Mouse (Mus musculus) heart, embryonic 12.5 days (tissue): Measurements from ENCODE around the gene Nkx2-5. TPM values are rescaled to one million over a fixed set of nuclear protein-coding genes. Genes with fewer than 3 reads are reported as not detected.

Experiments
- ATAC-seq: fragments of 200-750 bp; cut with Nextera tagmentation; 2 replicates; pipeline ENCODE4 v1.8.0; 2017; ENCODE audit warnings: moderate TSS enrichment, moderate library complexity; ENCODE audit not compliant: insufficient number of reproducible peaks, low FRiP score
- H3K27ac ChIP-seq: fragments of 300-500 bp; sonication (generic); 2 replicates; pipeline ENCODE4 v1.5.1; 2016; ENCODE audit warnings: mild to moderate bottlenecking, moderate library complexity; ENCODE audit not compliant: poor library complexity, severe bottlenecking
- H3K27me3 ChIP-seq: fragments of 300-500 bp; sonication (generic); replicated peaks from 2 replicates; pipeline ENCODE4 v1.6.1; 2016; ENCODE audit warnings: mild to moderate bottlenecking, moderate library complexity
- H3K36me3 ChIP-seq: fragments of 300-500 bp; sonication (generic); 2 replicates; pipeline ENCODE4 v1.6.1; 2016; ENCODE audit warnings: mild to moderate bottlenecking, moderate library complexity
- H3K4me1 ChIP-seq: fragments of 300-500 bp; sonication (generic); replicated peaks from 2 replicates; pipeline ENCODE4 v1.6.1; 2016; ENCODE audit warnings: mild to moderate bottlenecking
- H3K4me2 ChIP-seq: fragments of 300-500 bp; sonication (generic); 2 replicates; pipeline ENCODE4 v1.6.1; 2016; ENCODE audit warnings: mild to moderate bottlenecking, moderate library complexity
- H3K4me3 ChIP-seq: fragments of 300-500 bp; sonication (generic); 2 replicates; pipeline ENCODE4 v1.5.1; 2016; ENCODE audit warnings: mild to moderate bottlenecking
- H3K9ac ChIP-seq: fragments of 300-500 bp; sonication (generic); 2 replicates; pipeline ENCODE4 v1.6.1; 2016; ENCODE audit warnings: mild to moderate bottlenecking, moderate library complexity
- H3K9me3 ChIP-seq: fragments of 300-500 bp; sonication (generic); replicated peaks from 2 replicates; pipeline ENCODE4 v1.6.1; 2016; ENCODE audit warnings: mild to moderate bottlenecking, moderate library complexity
- WGBS: fragments of 180-500 bp; shearing (Covaris S2); methylation state at CpG from one replicate; pipeline ENCODE4 v1.1.7; 2016; 5-methylcytosine and 5-hydroxymethylcytosine counted together
- polyA plus RNA-seq: library from polyadenylated mRNA; unstranded; fragments of >200 nt; fragmentation: Nextera tagmentation; extraction: Ambion mirVana; gene quantifications from 2 replicates; pipeline ENCODE4 v1.2.1, GENCODE M21; 2016

Gene Nkx2-5
- polyA plus RNA-seq, 1 experiment from 2014 or later: 200 TPM

GRCm38 (mm10) chr17:26843229-26843567, 1.6 kb downstream of the Nkx2-5 start:
- H3K9me3 ChIP-seq: no peaks in the 10 kb centered on the region
- peak overlapping the region; percentile 82 for H3K4me2 ChIP-seq
- H3K27me3 ChIP-seq: peaks cover 57% of the 10 kb centered on the region
- peaks cover 13% of the 10 kb centered on the region; the same call in 1 of the 2 replicates for H3K4me1 ChIP-seq
- H3K4me3 ChIP-seq: peak overlapping the region; percentile 77
- WGBS: 3% methylated on average over 14 of the region's 14 CpGs
- no peak for ATAC-seq
- peak overlapping the region; percentile 93 for H3K27ac ChIP-seq
- peak overlapping the region; percentile 95 for H3K9ac ChIP-seq
- peaks cover 14% of the 10 kb centered on the region for H3K36me3 ChIP-seq

DNA sequence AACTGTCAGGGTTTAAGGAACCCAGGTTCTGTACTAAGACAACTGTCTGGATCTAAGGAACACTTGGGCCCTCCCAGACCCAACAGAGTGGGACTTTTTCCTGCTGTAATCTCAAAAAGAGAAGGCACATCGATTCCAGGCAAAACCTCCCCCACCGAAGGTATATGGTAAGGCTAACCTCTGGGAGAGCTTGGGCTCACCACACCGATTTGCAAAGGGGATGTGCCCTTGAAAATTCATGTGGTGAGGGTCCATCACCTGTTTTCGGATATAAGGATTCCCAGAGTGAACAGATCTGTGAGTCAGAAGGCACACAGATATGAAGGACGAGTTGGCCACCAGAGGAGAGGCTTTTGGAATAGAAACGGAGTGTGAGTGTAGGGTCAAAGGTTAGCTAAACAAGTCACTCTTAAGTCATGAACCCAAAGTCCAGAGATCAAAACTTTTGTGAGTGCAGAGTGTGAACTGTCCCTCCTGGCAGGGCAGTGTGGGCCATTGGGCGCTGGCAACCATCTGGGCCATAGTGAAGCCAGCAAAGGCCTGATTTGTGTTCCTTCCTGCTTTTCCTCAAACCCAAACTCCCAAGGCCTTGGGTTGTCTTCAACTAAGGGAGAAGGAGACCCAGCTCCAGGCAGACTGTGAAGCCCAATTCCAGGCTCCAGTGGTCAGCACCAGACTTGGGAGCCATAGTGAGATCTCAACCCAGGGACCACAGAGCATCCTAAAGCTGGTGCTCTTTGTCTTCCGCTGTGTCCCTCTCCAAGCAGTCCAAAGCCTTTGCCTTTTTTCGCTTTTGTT, 2.2 kb downstream of the Nkx2-5 start:
- Histone ChIP-seq H3K9ac (peak overlapping the region; percentile 95), H3K27me3 (peaks cover 58% of the 10 kb centered on the region), H3K9me3 (no peaks in the 10 kb centered on the region), H3K4me1 (peaks cover 12% of the 10 kb centered on the region; the same call in 1 of the 2 replicates), H3K4me2 (peak overlapping the region; percentile 82), H3K4me3 (peak overlapping the region; percentile 77), H3K27ac (peak overlapping the region; percentile 93), H3K36me3 (peaks cover 20% of the 10 kb centered on the region)
- no peak for ATAC-seq
- WGBS: 16% methylated on average over 9 of the region's 9 CpGs

- Histone ChIP-seq H3K27ac (peak overlapping the region; percentile 93), H3K36me3 (peaks cover 25% of the 10 kb centered on the region), H3K27me3 (peaks cover 64% of the 10 kb centered on the region), H3K4me3 (peak overlapping the region; percentile 77), H3K9ac (peak overlapping the region; percentile 95), H3K4me2 (peak overlapping the region; percentile 82), H3K9me3 (no peaks in the 10 kb centered on the region), H3K4me1 (peaks cover 12% of the 10 kb centered on the region; the same call in 1 of the 2 replicates)
- WGBS: 9% methylated on average over 5 of the region's 5 CpGs
- ATAC-seq: no peak
These were observed 2.8 kb downstream of the Nkx2-5 start for GRCm38 (mm10) chr17:26841981-26842380.

- H3K4me3 ChIP-seq: peak overlapping the region; percentile 77
- peak overlapping the region; percentile 95 for H3K9ac ChIP-seq
- peaks cover 25% of the 10 kb centered on the region for H3K36me3 ChIP-seq
- 2% methylated on average over 48 of the region's 48 CpGs for WGBS
- peak overlapping the region; percentile 82 for H3K4me2 ChIP-seq
- H3K27me3 ChIP-seq: peaks cover 70% of the 10 kb centered on the region
- H3K9me3 ChIP-seq: no peaks in the 10 kb centered on the region
- ATAC-seq: peak; percentile 84
- peaks cover 14% of the 10 kb centered on the region; the same call in 1 of the 2 replicates for H3K4me1 ChIP-seq
- H3K27ac ChIP-seq: peak overlapping the region; percentile 97
These were observed 3.7 kb downstream of the Nkx2-5 start for GRCm38 (mm10) chr17:26840922-26841731.

DNA sequence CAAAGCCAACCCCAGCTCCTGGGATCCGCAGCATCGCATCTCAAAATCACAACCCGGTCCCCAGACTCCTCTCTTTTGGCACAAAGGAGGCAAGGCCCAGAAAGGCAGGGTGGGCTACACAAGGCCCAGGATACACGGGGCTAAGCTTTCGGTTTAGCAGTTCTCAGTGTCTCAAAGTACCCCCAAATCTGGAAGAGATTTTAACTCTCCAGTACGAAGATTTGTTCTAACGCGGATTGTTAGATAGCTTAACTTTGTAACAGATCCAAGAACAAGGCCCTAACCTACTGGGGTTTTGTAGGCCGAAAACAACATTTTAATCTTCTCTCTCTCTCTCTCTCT, 4.4 kb downstream of the Nkx2-5 start:
- 9% methylated on average over 9 of the region's 9 CpGs for WGBS
- Histone ChIP-seq H3K36me3 (peaks cover 27% of the 10 kb centered on the region), H3K9ac (peak overlapping the region; percentile 95), H3K9me3 (no peaks in the 10 kb centered on the region), H3K27ac (peak overlapping the region; percentile 97), H3K4me3 (peak overlapping the region; percentile 77), H3K4me1 (peaks cover 18% of the 10 kb centered on the region; the same call in 1 of the 2 replicates), H3K27me3 (peaks cover 75% of the 10 kb centered on the region), H3K4me2 (peak overlapping the region; percentile 82)
- no peak for ATAC-seq

- Histone ChIP-seq H3K4me3 (peak overlapping the region; percentile 77), H3K4me1 (peaks cover 21% of the 10 kb centered on the region; the same call in 1 of the 2 replicates), H3K27me3 (peaks cover 77% of the 10 kb centered on the region), H3K36me3 (peaks cover 31% of the 10 kb centered on the region), H3K4me2 (peak overlapping the region; percentile 82), H3K27ac (peak overlapping the region; percentile 97), H3K9me3 (no peaks in the 10 kb centered on the region), H3K9ac (peak overlapping the region; percentile 95)
- 2% methylated on average over 26 of the region's 26 CpGs for WGBS
- ATAC-seq: no peak
These were observed 4.9 kb downstream of the Nkx2-5 start for GRCm38 (mm10) chr17:26839718-26840438.

DNA sequence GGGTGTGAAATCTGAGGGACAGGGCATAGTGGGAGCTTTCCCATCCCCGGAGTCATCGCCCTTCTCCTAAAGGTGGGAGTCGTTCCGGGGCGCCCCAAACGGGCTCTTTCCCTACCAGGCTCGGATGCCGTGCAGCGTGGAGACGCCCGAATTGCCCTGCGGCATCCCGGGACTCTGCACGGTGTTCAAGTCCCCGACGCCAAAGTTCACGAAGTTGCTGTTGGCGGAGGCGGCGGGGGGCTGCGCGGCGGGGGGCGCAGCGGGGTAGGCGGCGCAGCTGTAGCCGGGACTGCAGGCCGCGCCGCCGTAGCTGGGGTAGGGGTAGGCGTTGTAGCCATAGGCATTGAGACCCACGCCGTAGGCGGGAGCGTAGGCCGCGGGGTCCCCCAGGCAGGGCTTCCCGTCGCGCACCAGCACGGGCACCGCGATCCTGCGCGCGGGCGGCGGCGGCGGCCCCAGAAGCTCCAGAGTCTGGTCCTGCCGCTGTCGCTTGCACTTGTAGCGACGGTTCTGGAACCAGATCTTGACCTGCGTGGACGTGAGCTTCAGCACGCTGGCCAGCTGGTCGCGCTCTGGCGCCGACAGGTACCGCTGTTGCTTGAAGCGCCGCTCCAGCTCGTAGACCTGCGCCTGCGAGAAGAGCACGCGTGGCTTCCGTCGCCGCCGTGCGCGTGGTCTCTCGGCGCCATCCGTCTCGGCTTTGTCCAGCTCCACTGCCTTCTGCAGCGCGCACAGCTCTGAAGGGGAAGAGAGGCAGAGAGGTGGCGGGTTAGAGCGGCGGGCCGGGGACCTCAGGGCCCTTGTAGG, 5.7 kb downstream of the Nkx2-5 start:
- peak overlapping the region; percentile 95 for H3K9ac ChIP-seq
- H3K27me3 ChIP-seq: peaks cover 77% of the 10 kb centered on the region
- H3K4me2 ChIP-seq: peak overlapping the region; percentile 82
- H3K27ac ChIP-seq: peak overlapping the region; percentile 97
- peaks cover 17% of the 10 kb centered on the region; the same call in 1 of the 2 replicates for H3K4me1 ChIP-seq
- WGBS: 2% methylated on average over 87 of the region's 87 CpGs
- ATAC-seq: no peak
- peak overlapping the region; percentile 77 for H3K4me3 ChIP-seq
- H3K36me3 ChIP-seq: peaks cover 39% of the 10 kb centered on the region
- no peaks in the 10 kb centered on the region; the same call in 1 of the 2 replicates for H3K9me3 ChIP-seq

DNA sequence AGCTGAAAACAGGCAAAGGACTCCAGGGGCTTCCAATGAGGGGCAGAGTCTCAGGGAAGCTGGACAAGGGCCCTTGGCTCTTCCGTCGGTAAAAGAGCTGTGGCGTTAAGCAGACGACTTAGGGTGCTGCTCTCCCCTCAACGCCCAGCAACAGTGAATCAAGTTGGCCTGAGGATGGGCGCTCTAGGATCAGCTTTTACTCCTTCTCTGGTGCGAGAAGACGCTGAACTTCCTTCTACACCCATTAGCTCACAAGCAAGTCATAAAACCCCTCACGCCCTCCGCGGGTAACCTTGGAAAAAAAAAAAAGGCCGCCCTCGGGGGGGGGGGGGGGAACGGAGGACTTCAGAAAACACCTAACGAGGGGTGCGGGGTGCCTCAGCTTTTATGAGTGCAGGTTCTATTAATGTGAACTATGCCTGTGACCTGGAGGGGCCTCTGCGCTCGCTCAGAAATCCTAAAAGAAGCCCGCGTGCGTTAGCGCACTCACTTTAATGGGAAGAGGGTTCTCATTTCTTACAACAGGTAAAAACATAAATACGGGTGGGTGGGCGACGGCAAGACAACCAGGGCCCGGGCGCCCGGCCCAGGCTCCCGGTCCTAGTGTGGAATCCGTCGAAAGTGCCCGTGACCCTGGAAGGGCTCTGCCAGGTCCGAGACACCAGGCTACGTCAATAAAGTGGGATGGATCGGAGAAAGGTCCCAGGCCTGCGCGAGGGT, 6.5 kb downstream of the Nkx2-5 start:
- H3K27me3 ChIP-seq: peaks cover 74% of the 10 kb centered on the region
- 8% methylated on average over 37 of the region's 37 CpGs for WGBS
- peak overlapping the region; percentile 95 for H3K9ac ChIP-seq
- H3K9me3 ChIP-seq: no peaks in the 10 kb centered on the region; the same call in 1 of the 2 replicates
- no peak for ATAC-seq
- H3K27ac ChIP-seq: peak overlapping the region; percentile 97
- H3K36me3 ChIP-seq: peaks cover 46% of the 10 kb centered on the region
- peak overlapping the region; percentile 82 for H3K4me2 ChIP-seq
- H3K4me1 ChIP-seq: peaks cover 17% of the 10 kb centered on the region; the same call in 1 of the 2 replicates
- peak overlapping the region; percentile 77 for H3K4me3 ChIP-seq

DNA sequence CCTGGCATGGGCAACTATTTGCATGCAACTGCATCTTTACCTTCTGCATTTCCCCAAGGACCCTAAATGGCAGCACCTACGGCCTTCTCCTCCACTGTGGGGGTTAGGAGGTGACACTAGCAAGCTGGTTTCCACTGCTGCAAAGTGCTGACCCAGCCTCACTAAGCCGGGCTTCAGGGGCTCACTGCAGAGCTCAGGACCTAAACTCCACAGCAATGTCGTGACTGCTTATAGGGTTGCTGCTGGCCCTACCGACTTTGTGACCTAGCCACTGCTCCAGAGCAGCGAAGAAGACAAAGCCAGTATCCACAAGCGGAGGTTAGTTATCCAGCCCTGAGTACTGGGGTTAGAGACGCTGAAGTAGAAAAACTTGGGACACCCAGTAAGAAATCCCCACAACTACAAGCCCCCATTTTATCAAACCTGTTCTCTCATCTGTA, 7.2 kb downstream of the Nkx2-5 start:
- WGBS: 12% methylated on average over 7 of the region's 7 CpGs
- ATAC-seq: no peak
- H3K27ac ChIP-seq: peak overlapping the region; percentile 97
- H3K4me2 ChIP-seq: peak overlapping the region; percentile 82
- H3K27me3 ChIP-seq: peaks cover 67% of the 10 kb centered on the region
- H3K9me3 ChIP-seq: no peaks in the 10 kb centered on the region; the same call in 1 of the 2 replicates
- H3K4me3 ChIP-seq: peak overlapping the region; percentile 77
- peaks cover 47% of the 10 kb centered on the region for H3K36me3 ChIP-seq
- H3K9ac ChIP-seq: peak overlapping the region; percentile 95
- peaks cover 11% of the 10 kb centered on the region; the same call in 1 of the 2 replicates for H3K4me1 ChIP-seq
